Mouse (Mus musculus): ENCODE measurements around the gene Tnfsf14. TPM values are rescaled to one million over a fixed set of nuclear protein-coding genes. Genes with fewer than 3 reads are reported as not detected.

Tnfsf14 gene
- polyA plus RNA-seq, 1 experiment = not detected

- H3K27ac ChIP-seq (ENCODE audit: insufficient read depth, low read depth, low read length) = no peak overlapping the region
- H3K4me1 ChIP-seq (ENCODE audit: control insufficient read depth, insufficient read depth, low read length) = no peaks in the 10 kb centered on the region
- no peak overlapping the region for H3K4me3 ChIP-seq (ENCODE audit: insufficient read depth, low read depth, low read length)
- WGBS = 77% methylated on average over 3 of the region's 3 CpGs
- no peak for TF ChIP-seq CTCF (IDR thresholded peaks at IDR 0.05; ENCODE audit: insufficient read depth, low read depth, low read length)
- no peak for TF ChIP-seq POLR2A (IDR thresholded peaks at IDR 0.05; ENCODE audit: insufficient read depth, low read depth, low read length)
Observed at GRCm38 (mm10) chr17:57182871-57183270, 11.1 kb downstream of the Tnfsf14 start.

- Histone ChIP-seq H3K4me1 (ENCODE audit: control insufficient read depth, insufficient read depth, low read length) (no peaks in the 10 kb centered on the region), H3K27ac (ENCODE audit: insufficient read depth, low read depth, low read length) (no peak overlapping the region), H3K4me3 (ENCODE audit: insufficient read depth, low read depth, low read length) (no peak overlapping the region)
- 37% methylated on average over 8 of the region's 8 CpGs for WGBS
- no peak for TF ChIP-seq POLR2A (IDR thresholded peaks at IDR 0.05; ENCODE audit: insufficient read depth, low read depth, low read length)
- no peak for TF ChIP-seq CTCF (IDR thresholded peaks at IDR 0.05; ENCODE audit: insufficient read depth, low read depth, low read length)
Observed at GRCm38 (mm10) chr17:57180363-57180762, 13.6 kb downstream of the Tnfsf14 start.

- H3K4me3 ChIP-seq (ENCODE audit: insufficient read depth, low read depth, low read length) = no peak overlapping the region
- H3K4me1 ChIP-seq (ENCODE audit: control insufficient read depth, insufficient read depth, low read length) = no peaks in the 10 kb centered on the region
- H3K27ac ChIP-seq (ENCODE audit: insufficient read depth, low read depth, low read length) = no peak overlapping the region
- 57% methylated on average over 4 of the region's 4 CpGs for WGBS
- TF ChIP-seq POLR2A (IDR thresholded peaks at IDR 0.05; ENCODE audit: insufficient read depth, low read depth, low read length) = no peak
- TF ChIP-seq CTCF (IDR thresholded peaks at IDR 0.05; ENCODE audit: insufficient read depth, low read depth, low read length) = no peak
Observed at GRCm38 (mm10) chr17:57173351-57173750, 20.6 kb downstream of the Tnfsf14 start.

- TF ChIP-seq POLR2A (IDR thresholded peaks at IDR 0.05; ENCODE audit: insufficient read depth, low read depth, low read length) = no peak
- no peak for TF ChIP-seq CTCF (IDR thresholded peaks at IDR 0.05; ENCODE audit: insufficient read depth, low read depth, low read length)
- Histone ChIP-seq H3K4me3 (ENCODE audit: insufficient read depth, low read depth, low read length) (no peak overlapping the region), H3K27ac (ENCODE audit: insufficient read depth, low read depth, low read length) (no peak overlapping the region), H3K4me1 (ENCODE audit: control insufficient read depth, insufficient read depth, low read length) (no peaks in the 10 kb centered on the region)
- 68% methylated on average over 5 of the region's 5 CpGs for WGBS
Observed at GRCm38 (mm10) chr17:57172378-57172777, 21.6 kb downstream of the Tnfsf14 start.

GRCm38 (mm10) chr17:57170616-57171260 is 23.2 kb downstream of the Tnfsf14 start:
- no peak overlapping the region for H3K4me3 ChIP-seq (ENCODE audit: insufficient read depth, low read depth, low read length)
- WGBS = 72% methylated on average over 5 of the region's 5 CpGs
- TF ChIP-seq POLR2A (IDR thresholded peaks at IDR 0.05; ENCODE audit: insufficient read depth, low read depth, low read length) (no peak), CTCF (IDR thresholded peaks at IDR 0.05; ENCODE audit: insufficient read depth, low read depth, low read length) (no peak)
- H3K27ac ChIP-seq (ENCODE audit: insufficient read depth, low read depth, low read length) = no peak overlapping the region
- H3K4me1 ChIP-seq (ENCODE audit: control insufficient read depth, insufficient read depth, low read length) = no peaks in the 10 kb centered on the region; the same call in 1 of the 2 replicates

GRCm38 (mm10) chr17:57166800-57167791 is 26.9 kb downstream of the Tnfsf14 start:
- Histone ChIP-seq H3K27ac (ENCODE audit: insufficient read depth, low read depth, low read length) (no peak overlapping the region), H3K4me1 (ENCODE audit: control insufficient read depth, insufficient read depth, low read length) (no peaks in the 10 kb centered on the region; the same call in 1 of the 2 replicates), H3K4me3 (ENCODE audit: insufficient read depth, low read depth, low read length) (no peak overlapping the region)
- WGBS = 15% methylated on average over 11 of the region's 11 CpGs
- TF ChIP-seq POLR2A (IDR thresholded peaks at IDR 0.05; ENCODE audit: insufficient read depth, low read depth, low read length) = no peak
- peak; percentile 90 for TF ChIP-seq CTCF (IDR thresholded peaks at IDR 0.05; ENCODE audit: insufficient read depth, low read depth, low read length)

- no peak overlapping the region for H3K27ac ChIP-seq (ENCODE audit: insufficient read depth, low read depth, low read length)
- H3K4me1 ChIP-seq (ENCODE audit: control insufficient read depth, insufficient read depth, low read length) = peaks cover 8% of the 10 kb centered on the region
- 86% methylated on average over 4 of the region's 4 CpGs for WGBS
- no peak for TF ChIP-seq CTCF (IDR thresholded peaks at IDR 0.05; ENCODE audit: insufficient read depth, low read depth, low read length)
- no peak for TF ChIP-seq POLR2A (IDR thresholded peaks at IDR 0.05; ENCODE audit: insufficient read depth, low read depth, low read length)
- no peak overlapping the region for H3K4me3 ChIP-seq (ENCODE audit: insufficient read depth, low read depth, low read length)
Observed at GRCm38 (mm10) chr17:57153787-57154186, 40.2 kb downstream of the Tnfsf14 start.

- no peak overlapping the region for H3K4me3 ChIP-seq (ENCODE audit: insufficient read depth, low read depth, low read length)
- no peak overlapping the region for H3K27ac ChIP-seq (ENCODE audit: insufficient read depth, low read depth, low read length)
- TF ChIP-seq CTCF (IDR thresholded peaks at IDR 0.05; ENCODE audit: insufficient read depth, low read depth, low read length) = no peak
- no peak for TF ChIP-seq POLR2A (IDR thresholded peaks at IDR 0.05; ENCODE audit: insufficient read depth, low read depth, low read length)
- 92% methylated on average over 6 of the region's 6 CpGs for WGBS
- H3K4me1 ChIP-seq (ENCODE audit: control insufficient read depth, insufficient read depth, low read length) = peaks cover 12% of the 10 kb centered on the region
Observed at GRCm38 (mm10) chr17:57153006-57153405, 41.0 kb downstream of the Tnfsf14 start.

Data from olfactory bulb, adult 2 months (tissue).